Mouse (Mus musculus): ENCODE measurements at regions not wholly inside any gene's neighbourhood (a gene's known extent, or its start where the extent isn't known, plus 50 kb on each side); places are given as distances from the start of the nearest gene placed in this dataset.

DNA sequence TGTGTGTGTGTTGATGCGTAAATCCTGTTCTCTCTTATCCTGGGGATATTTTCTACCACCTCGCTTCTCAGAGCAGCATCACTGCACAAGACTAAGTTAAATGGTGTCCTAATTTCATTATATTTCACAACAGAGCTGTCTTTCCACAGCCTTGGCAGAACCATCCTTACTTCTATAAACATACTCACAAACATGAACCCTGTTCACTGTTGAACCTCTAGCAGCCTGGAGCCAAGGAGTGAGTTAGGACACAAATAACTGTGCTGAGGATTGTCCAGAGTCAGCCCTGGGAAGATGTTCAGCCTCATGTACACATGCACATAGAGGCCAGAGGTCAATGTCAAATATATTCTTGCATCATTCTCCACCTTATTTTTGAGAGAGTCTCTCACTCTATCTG, 580.3 kb upstream of the Tbl1xr1 start:
- no peak for DNase-seq (ENCODE audit: low read depth, low spot score)
- Histone ChIP-seq H3K9me3 (replicated peaks; ENCODE audit: insufficient read depth, low read length) (no peaks in the 10 kb centered on the region), H3K27me3 (ENCODE audit: control insufficient read depth in 1 of 2, insufficient read depth in 2 of 2, low read length in 2 of 2) (no peaks in the 10 kb centered on the region), H3K27ac (ENCODE audit: control insufficient read depth, low read depth, low read length) (no peak overlapping the region), H3K4me3 (ENCODE audit: control insufficient read depth in 1 of 2, insufficient read depth in 1 of 2, low read depth in 2 of 2, low read length in 2 of 2) (no peak overlapping the region), H3K9ac (ENCODE audit: control insufficient read depth, low read depth, low read length, poor library complexity, severe bottlenecking) (no peak overlapping the region), H3K4me1 (ENCODE audit: control insufficient read depth in 1 of 2, insufficient read depth in 2 of 2, low read length in 2 of 2) (no peaks in the 10 kb centered on the region), H3K36me3 (ENCODE audit: control insufficient read depth in 1 of 2, insufficient read depth in 2 of 2, low read length in 2 of 2) (no peaks in the 10 kb centered on the region), H3K79me2 (ENCODE audit: control insufficient read depth, insufficient read depth, low read length, poor library complexity) (no peaks in the 10 kb centered on the region)
- TF ChIP-seq CHD2 (IDR thresholded peaks at IDR 0.05; ENCODE audit: low read length) (no peak), MAFK (IDR thresholded peaks at IDR 0.05; ENCODE audit: borderline replicate concordance, low read depth, low read length) (no peak), CTCF (IDR thresholded peaks at IDR 0.05 in 2 of 3, conservative IDR thresholded peaks at IDR 0.05 in 1 of 3; ENCODE audit: control insufficient read depth in 1 of 3, insufficient read depth in 1 of 3, low read depth in 2 of 3, low read length in 3 of 3, poor library complexity in 1 of 3, severe bottlenecking in 1 of 3) (no peak)

DNA sequence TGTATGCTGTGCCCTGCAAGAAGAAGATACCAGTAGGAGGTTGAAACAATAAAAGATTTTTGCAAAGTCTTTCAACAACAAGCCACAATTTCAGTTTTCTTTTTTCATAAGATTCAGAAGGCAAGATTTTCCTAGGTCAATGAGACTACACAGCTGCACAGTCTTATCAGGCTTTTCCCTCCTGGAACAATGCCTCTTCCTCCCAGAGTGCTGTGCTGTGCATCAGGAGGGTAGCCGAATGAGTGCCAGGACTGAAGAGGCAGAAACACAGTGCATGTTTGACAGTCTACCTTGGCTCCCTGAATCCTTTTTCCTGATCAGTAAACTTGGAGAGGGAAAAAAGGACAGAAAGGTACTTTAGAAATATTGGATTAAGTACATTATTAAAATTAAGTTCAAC, 579.4 kb upstream of the Tbl1xr1 start:
- Histone ChIP-seq H3K4me1 (ENCODE audit: control insufficient read depth in 1 of 2, insufficient read depth in 2 of 2, low read length in 2 of 2) (no peaks in the 10 kb centered on the region), H3K9me3 (replicated peaks; ENCODE audit: insufficient read depth, low read length) (no peaks in the 10 kb centered on the region), H3K27me3 (ENCODE audit: control insufficient read depth in 1 of 2, insufficient read depth in 2 of 2, low read length in 2 of 2) (no peaks in the 10 kb centered on the region), H3K4me3 (ENCODE audit: control insufficient read depth in 1 of 2, insufficient read depth in 1 of 2, low read depth in 2 of 2, low read length in 2 of 2) (no peak overlapping the region), H3K36me3 (ENCODE audit: control insufficient read depth in 1 of 2, insufficient read depth in 2 of 2, low read length in 2 of 2) (no peaks in the 10 kb centered on the region), H3K27ac (ENCODE audit: control insufficient read depth, low read depth, low read length) (no peak overlapping the region), H3K79me2 (ENCODE audit: control insufficient read depth, insufficient read depth, low read length, poor library complexity) (no peaks in the 10 kb centered on the region), H3K9ac (ENCODE audit: control insufficient read depth, low read depth, low read length, poor library complexity, severe bottlenecking) (no peak overlapping the region)
- DNase-seq (ENCODE audit: low read depth, low spot score) = no peak
- TF ChIP-seq NELFE (IDR thresholded peaks at IDR 0.05; ENCODE audit: low read depth, low read length) (no peak), MYC (IDR thresholded peaks at IDR 0.05; ENCODE audit: low read depth, low read length) (no peak), POLR2A (IDR thresholded peaks at IDR 0.05; ENCODE audit: control insufficient read depth in 1 of 2, insufficient read depth in 1 of 2, low read depth in 1 of 2, low read length in 2 of 2, poor library complexity in 1 of 2) (no peak), ZC3H11A (IDR thresholded peaks at IDR 0.05; ENCODE audit: low read depth, low read length) (no peak), ZNF384 (IDR thresholded peaks at IDR 0.05; ENCODE audit: low read depth, low read length) (no peak), ETS1 (IDR thresholded peaks at IDR 0.05; ENCODE audit: low read depth, low read length) (no peak), HCFC1 (IDR thresholded peaks at IDR 0.05; ENCODE audit: low read depth, low read length) (no peak)

DNA sequence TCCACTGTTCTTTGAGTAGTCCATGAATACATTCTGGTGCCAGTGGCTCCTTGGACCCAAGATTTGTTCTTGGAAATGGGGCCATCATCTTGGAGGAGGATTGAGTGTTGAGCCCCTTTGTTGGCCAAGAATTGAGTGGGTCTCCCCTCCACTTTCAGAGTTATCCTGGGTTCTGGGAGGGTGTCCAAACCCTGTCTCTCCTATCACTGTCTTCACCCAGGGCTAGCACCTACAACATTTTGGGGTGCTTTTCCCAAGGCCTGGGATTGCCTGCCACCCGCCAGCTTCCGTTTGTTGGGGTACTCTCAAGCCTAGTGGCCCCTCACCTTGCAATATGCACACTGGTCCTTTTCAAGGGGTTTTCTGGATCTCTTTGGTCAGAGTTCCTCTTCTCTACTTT, 568.8 kb upstream of the Tbl1xr1 start:
- no peak for TF ChIP-seq MAX (IDR thresholded peaks at IDR 0.05; ENCODE audit: low read length)
- no peak for TF ChIP-seq USF1 (IDR thresholded peaks at IDR 0.05; ENCODE audit: low read depth, low read length)
- TF ChIP-seq BHLHE40 (IDR thresholded peaks at IDR 0.05; ENCODE audit: borderline replicate concordance, low read depth, low read length) = no peak
- TF ChIP-seq E2F4 (IDR thresholded peaks at IDR 0.05; ENCODE audit: borderline replicate concordance, low read depth, low read length) = no peak
- no peak for TF ChIP-seq JUND (IDR thresholded peaks at IDR 0.05; ENCODE audit: low read depth, low read length)
- TF ChIP-seq MAFK (IDR thresholded peaks at IDR 0.05; ENCODE audit: borderline replicate concordance, low read depth, low read length) = no peak
- no peak for TF ChIP-seq NELFE (IDR thresholded peaks at IDR 0.05; ENCODE audit: low read depth, low read length)
- TF ChIP-seq MXI1 (IDR thresholded peaks at IDR 0.05; ENCODE audit: low read depth, low read length) = no peak
- DNase-seq (ENCODE audit: low read depth, low spot score) = no peak
- Histone ChIP-seq H3K9me3 (replicated peaks; ENCODE audit: insufficient read depth, low read length) (no peaks in the 10 kb centered on the region), H3K4me3 (ENCODE audit: control insufficient read depth in 1 of 2, insufficient read depth in 1 of 2, low read depth in 2 of 2, low read length in 2 of 2) (no peak overlapping the region), H3K4me1 (ENCODE audit: control insufficient read depth in 1 of 2, insufficient read depth in 2 of 2, low read length in 2 of 2) (no peaks in the 10 kb centered on the region), H3K79me2 (ENCODE audit: control insufficient read depth, insufficient read depth, low read length, poor library complexity) (no peaks in the 10 kb centered on the region), H3K9ac (ENCODE audit: control insufficient read depth, low read depth, low read length, poor library complexity, severe bottlenecking) (no peak overlapping the region), H3K36me3 (ENCODE audit: control insufficient read depth in 1 of 2, insufficient read depth in 2 of 2, low read length in 2 of 2) (no peaks in the 10 kb centered on the region), H3K27me3 (ENCODE audit: control insufficient read depth in 1 of 2, insufficient read depth in 2 of 2, low read length in 2 of 2) (no peaks in the 10 kb centered on the region), H3K27ac (ENCODE audit: control insufficient read depth, low read depth, low read length) (no peak overlapping the region)

Measured in MEL (cell line).